Mouse (Mus musculus): ENCODE data around the gene Igsf3.

Igsf3 gene

GRCm38 (mm10) chr3:101376538-101377247 is at the start of gene Igsf3:
Igsf3 (plus strand) TSS chr3:101377083.
- peak in 1 of 2 experiments; percentile 49 for DNase-seq (ENCODE audit: low spot score in 2 of 2)

- DNase-seq (ENCODE audit: low spot score in 2 of 2), result no peak
Observed at GRCm38 (mm10) chr3:101327248-101327647, 49.6 kb upstream of the Igsf3 start.

GRCm38 (mm10) chr3:101328617-101329016 is 48.3 kb upstream of the Igsf3 start:
- no peak for DNase-seq (ENCODE audit: low spot score in 2 of 2)

- peak in 1 of 2 experiments; percentile 53 for DNase-seq (ENCODE audit: low spot score in 2 of 2)
Observed at GRCm38 (mm10) chr3:101343199-101343924, 33.5 kb upstream of the Igsf3 start.

GRCm38 (mm10) chr3:101344246-101344645 is 32.6 kb upstream of the Igsf3 start:
- no peak for DNase-seq (ENCODE audit: low spot score in 2 of 2)

- no peak for DNase-seq (ENCODE audit: low spot score in 2 of 2)
Observed at GRCm38 (mm10) chr3:101345299-101345698, 31.6 kb upstream of the Igsf3 start.

GRCm38 (mm10) chr3:101346806-101347205 is 30.1 kb upstream of the Igsf3 start:
- DNase-seq (ENCODE audit: low spot score in 2 of 2), result no peak

- DNase-seq (ENCODE audit: low spot score in 2 of 2), result no peak
Observed at GRCm38 (mm10) chr3:101348501-101349161, 28.3 kb upstream of the Igsf3 start.

GRCm38 (mm10) chr3:101349542-101350307 is 27.2 kb upstream of the Igsf3 start:
- no peak for DNase-seq (ENCODE audit: low spot score in 2 of 2)

- DNase-seq (ENCODE audit: low spot score in 2 of 2), result no peak
Observed at GRCm38 (mm10) chr3:101350406-101350805, 26.5 kb upstream of the Igsf3 start.

GRCm38 (mm10) chr3:101354490-101354889 is 22.4 kb upstream of the Igsf3 start:
- no peak for DNase-seq (ENCODE audit: low spot score in 2 of 2)

- no peak for DNase-seq (ENCODE audit: low spot score in 2 of 2)
Observed at GRCm38 (mm10) chr3:101355702-101356101, 21.2 kb upstream of the Igsf3 start.

GRCm38 (mm10) chr3:101356583-101357553 is 20.0 kb upstream of the Igsf3 start:
- DNase-seq (ENCODE audit: low spot score in 2 of 2), result no peak

- DNase-seq (ENCODE audit: low spot score in 2 of 2), result peak in 1 of 2 experiments; percentile 36
Observed at GRCm38 (mm10) chr3:101360832-101361231, 16.1 kb upstream of the Igsf3 start.

- DNase-seq (ENCODE audit: low spot score in 2 of 2), result no peak
Observed at GRCm38 (mm10) chr3:101362391-101362790, 14.5 kb upstream of the Igsf3 start.

- no peak for DNase-seq (ENCODE audit: low spot score in 2 of 2)
Observed at GRCm38 (mm10) chr3:101363574-101363973, 13.3 kb upstream of the Igsf3 start.

- DNase-seq (ENCODE audit: low spot score in 2 of 2), result no peak
Observed at GRCm38 (mm10) chr3:101365081-101365612, 11.7 kb upstream of the Igsf3 start.

- no peak for DNase-seq (ENCODE audit: low spot score in 2 of 2)
Observed at GRCm38 (mm10) chr3:101365911-101366310, 11.0 kb upstream of the Igsf3 start.

- DNase-seq (ENCODE audit: low spot score in 2 of 2), result no peak
Observed at GRCm38 (mm10) chr3:101367372-101367771, 9.5 kb upstream of the Igsf3 start.

GRCm38 (mm10) chr3:101369301-101369881 is 7.5 kb upstream of the Igsf3 start:
- DNase-seq (ENCODE audit: low spot score in 2 of 2), result no peak

Measured in frontal cortex, postnatal 36 days (tissue).